Mouse (Mus musculus): ENCODE data around the gene Ermp1. TPM values are rescaled to one million over a fixed set of nuclear protein-coding genes. Genes with fewer than 3 reads are reported as not detected.

The Ermp1 gene
- polyA plus RNA-seq, 1 experiment from 2014 or later: 9.4 TPM

GRCm38 (mm10) chr19:29676479-29677193 lies 28.4 kb upstream of the Ermp1 start:
- H3K36me3 ChIP-seq (ENCODE audit: control insufficient read depth, insufficient read depth, low read length): no peaks in the 10 kb centered on the region
- no peaks in the 10 kb centered on the region for H3K4me1 ChIP-seq (ENCODE audit: control insufficient read depth, insufficient read depth, low read length)
- no peak for ATAC-seq
- no peak overlapping the region for H3K4me2 ChIP-seq (ENCODE audit: low read length)
- no peak overlapping the region for H3K9ac ChIP-seq (ENCODE audit: low read depth, low read length)
- no peaks in the 10 kb centered on the region for H3K27me3 ChIP-seq (ENCODE audit: control insufficient read depth, insufficient read depth, low read depth, low read length)
- no peaks in the 10 kb centered on the region for H3K9me3 ChIP-seq (replicated peaks; ENCODE audit: control insufficient read depth, low read length, poor library complexity, severe bottlenecking)
- no peak overlapping the region for H3K4me3 ChIP-seq (ENCODE audit: low read depth, low read length)
- WGBS: 85% methylated on average over 10 of the region's 10 CpGs
- H3K27ac ChIP-seq (ENCODE audit: low read length): no peak overlapping the region

GRCm38 (mm10) chr19:29675562-29676078 lies 27.4 kb upstream of the Ermp1 start:
- Histone ChIP-seq H3K36me3 (ENCODE audit: control insufficient read depth, insufficient read depth, low read length) (no peaks in the 10 kb centered on the region), H3K27me3 (ENCODE audit: control insufficient read depth, insufficient read depth, low read depth, low read length) (no peaks in the 10 kb centered on the region), H3K9ac (ENCODE audit: low read depth, low read length) (no peak overlapping the region), H3K9me3 (replicated peaks; ENCODE audit: control insufficient read depth, low read length, poor library complexity, severe bottlenecking) (no peaks in the 10 kb centered on the region), H3K4me2 (ENCODE audit: low read length) (no peak overlapping the region), H3K4me1 (ENCODE audit: control insufficient read depth, insufficient read depth, low read length) (no peaks in the 10 kb centered on the region), H3K4me3 (ENCODE audit: low read depth, low read length) (no peak overlapping the region), H3K27ac (ENCODE audit: low read length) (no peak overlapping the region)
- 77% methylated on average over 9 of the region's 9 CpGs for WGBS
- no peak for ATAC-seq

GRCm38 (mm10) chr19:29674946-29675345 lies 26.7 kb upstream of the Ermp1 start:
- ATAC-seq: no peak
- Histone ChIP-seq H3K36me3 (ENCODE audit: control insufficient read depth, insufficient read depth, low read length) (no peaks in the 10 kb centered on the region), H3K4me2 (ENCODE audit: low read length) (no peak overlapping the region), H3K4me3 (ENCODE audit: low read depth, low read length) (no peak overlapping the region), H3K9ac (ENCODE audit: low read depth, low read length) (no peak overlapping the region), H3K4me1 (ENCODE audit: control insufficient read depth, insufficient read depth, low read length) (no peaks in the 10 kb centered on the region), H3K27me3 (ENCODE audit: control insufficient read depth, insufficient read depth, low read depth, low read length) (no peaks in the 10 kb centered on the region), H3K27ac (ENCODE audit: low read length) (no peak overlapping the region), H3K9me3 (replicated peaks; ENCODE audit: control insufficient read depth, low read length, poor library complexity, severe bottlenecking) (no peaks in the 10 kb centered on the region)
- 95% methylated on average over 7 of the region's 7 CpGs for WGBS

- no peak overlapping the region for H3K27ac ChIP-seq (ENCODE audit: low read length)
- no peak for ATAC-seq
- H3K4me2 ChIP-seq (ENCODE audit: low read length): no peak overlapping the region
- H3K4me3 ChIP-seq (ENCODE audit: low read depth, low read length): no peak overlapping the region
- H3K9ac ChIP-seq (ENCODE audit: low read depth, low read length): no peak overlapping the region
- no peaks in the 10 kb centered on the region for H3K4me1 ChIP-seq (ENCODE audit: control insufficient read depth, insufficient read depth, low read length)
- WGBS: 93% methylated on average over 13 of the region's 13 CpGs
- no peaks in the 10 kb centered on the region for H3K27me3 ChIP-seq (ENCODE audit: control insufficient read depth, insufficient read depth, low read depth, low read length)
- no peaks in the 10 kb centered on the region for H3K36me3 ChIP-seq (ENCODE audit: control insufficient read depth, insufficient read depth, low read length)
- H3K9me3 ChIP-seq (replicated peaks; ENCODE audit: control insufficient read depth, low read length, poor library complexity, severe bottlenecking): no peaks in the 10 kb centered on the region
Measured at GRCm38 (mm10) chr19:29672660-29673059, 24.4 kb upstream of the Ermp1 start.

- Histone ChIP-seq H3K4me1 (ENCODE audit: control insufficient read depth, insufficient read depth, low read length) (no peaks in the 10 kb centered on the region), H3K9ac (ENCODE audit: low read depth, low read length) (no peak overlapping the region), H3K27ac (ENCODE audit: low read length) (no peak overlapping the region), H3K27me3 (ENCODE audit: control insufficient read depth, insufficient read depth, low read depth, low read length) (no peaks in the 10 kb centered on the region), H3K9me3 (replicated peaks; ENCODE audit: control insufficient read depth, low read length, poor library complexity, severe bottlenecking) (no peaks in the 10 kb centered on the region), H3K36me3 (ENCODE audit: control insufficient read depth, insufficient read depth, low read length) (no peaks in the 10 kb centered on the region), H3K4me3 (ENCODE audit: low read depth, low read length) (no peak overlapping the region), H3K4me2 (ENCODE audit: low read length) (no peak overlapping the region)
- no peak for ATAC-seq
- WGBS: 83% methylated on average over 2 of the region's 2 CpGs
Measured at GRCm38 (mm10) chr19:29671160-29671559, 22.9 kb upstream of the Ermp1 start.

GRCm38 (mm10) chr19:29670247-29670646 lies 22.0 kb upstream of the Ermp1 start:
- Histone ChIP-seq H3K9ac (ENCODE audit: low read depth, low read length) (no peak overlapping the region), H3K4me1 (ENCODE audit: control insufficient read depth, insufficient read depth, low read length) (no peaks in the 10 kb centered on the region), H3K36me3 (ENCODE audit: control insufficient read depth, insufficient read depth, low read length) (no peaks in the 10 kb centered on the region), H3K4me3 (ENCODE audit: low read depth, low read length) (no peak overlapping the region), H3K27me3 (ENCODE audit: control insufficient read depth, insufficient read depth, low read depth, low read length) (no peaks in the 10 kb centered on the region), H3K4me2 (ENCODE audit: low read length) (no peak overlapping the region), H3K9me3 (replicated peaks; ENCODE audit: control insufficient read depth, low read length, poor library complexity, severe bottlenecking) (no peaks in the 10 kb centered on the region), H3K27ac (ENCODE audit: low read length) (no peak overlapping the region)
- 90% methylated on average over 6 of the region's 6 CpGs for WGBS
- ATAC-seq: no peak

- H3K4me2 ChIP-seq (ENCODE audit: low read length): no peak overlapping the region
- ATAC-seq: no peak
- H3K4me3 ChIP-seq (ENCODE audit: low read depth, low read length): no peak overlapping the region
- H3K27ac ChIP-seq (ENCODE audit: low read length): no peak overlapping the region
- no peak overlapping the region for H3K9ac ChIP-seq (ENCODE audit: low read depth, low read length)
- H3K36me3 ChIP-seq (ENCODE audit: control insufficient read depth, insufficient read depth, low read length): no peaks in the 10 kb centered on the region
- H3K4me1 ChIP-seq (ENCODE audit: control insufficient read depth, insufficient read depth, low read length): no peaks in the 10 kb centered on the region
- no peaks in the 10 kb centered on the region for H3K27me3 ChIP-seq (ENCODE audit: control insufficient read depth, insufficient read depth, low read depth, low read length)
- 93% methylated on average over 7 of the region's 7 CpGs for WGBS
- H3K9me3 ChIP-seq (replicated peaks; ENCODE audit: control insufficient read depth, low read length, poor library complexity, severe bottlenecking): no peaks in the 10 kb centered on the region
Measured at GRCm38 (mm10) chr19:29668135-29668534, 19.9 kb upstream of the Ermp1 start.

GRCm38 (mm10) chr19:29666965-29667594 lies 18.9 kb upstream of the Ermp1 start:
- WGBS: 90% methylated on average over 5 of the region's 5 CpGs
- no peaks in the 10 kb centered on the region for H3K36me3 ChIP-seq (ENCODE audit: control insufficient read depth, insufficient read depth, low read length)
- no peak overlapping the region for H3K4me2 ChIP-seq (ENCODE audit: low read length)
- no peak overlapping the region for H3K27ac ChIP-seq (ENCODE audit: low read length)
- no peaks in the 10 kb centered on the region for H3K4me1 ChIP-seq (ENCODE audit: control insufficient read depth, insufficient read depth, low read length)
- no peak overlapping the region for H3K9ac ChIP-seq (ENCODE audit: low read depth, low read length)
- no peak overlapping the region for H3K4me3 ChIP-seq (ENCODE audit: low read depth, low read length)
- H3K27me3 ChIP-seq (ENCODE audit: control insufficient read depth, insufficient read depth, low read depth, low read length): no peaks in the 10 kb centered on the region
- H3K9me3 ChIP-seq (replicated peaks; ENCODE audit: control insufficient read depth, low read length, poor library complexity, severe bottlenecking): no peaks in the 10 kb centered on the region
- no peak for ATAC-seq

- no peak overlapping the region for H3K9ac ChIP-seq (ENCODE audit: low read depth, low read length)
- 86% methylated on average over 4 of the region's 4 CpGs for WGBS
- ATAC-seq: no peak
Measured at GRCm38 (mm10) chr19:29666164-29666563, 17.9 kb upstream of the Ermp1 start.

More at GRCm38 (mm10) chr19:29666164-29666563, 17.9 kb upstream of the Ermp1 start:
- Histone ChIP-seq H3K4me2 (ENCODE audit: low read length) (no peak overlapping the region), H3K27ac (ENCODE audit: low read length) (no peak overlapping the region), H3K36me3 (ENCODE audit: control insufficient read depth, insufficient read depth, low read length) (no peaks in the 10 kb centered on the region), H3K9me3 (replicated peaks; ENCODE audit: control insufficient read depth, low read length, poor library complexity, severe bottlenecking) (no peaks in the 10 kb centered on the region), H3K4me1 (ENCODE audit: control insufficient read depth, insufficient read depth, low read length) (no peaks in the 10 kb centered on the region), H3K27me3 (ENCODE audit: control insufficient read depth, insufficient read depth, low read depth, low read length) (no peaks in the 10 kb centered on the region), H3K4me3 (ENCODE audit: low read depth, low read length) (no peak overlapping the region)
